Mouse (Mus musculus) CH12.LX (cell line): Measurements from ENCODE around the gene Dmwd. TPM values are rescaled to one million over a fixed set of nuclear protein-coding genes. Genes with fewer than 3 reads are reported as not detected.

Source experiments
- DNase-seq: peaks from one replicate; pipeline ENCODE4 v3.0.0-alpha.2; 2013; ENCODE audit errors: extremely low read depth
- H3K27ac ChIP-seq: 2 replicates; pipeline ENCODE4 v1.5.1; 2012; ENCODE audit warnings: low read depth, mild to moderate bottlenecking, control low read depth, moderate library complexity; ENCODE audit not compliant: insufficient read depth
- H3K27me3 ChIP-seq: replicated peaks from 2 replicates; pipeline ENCODE3; 2012; ENCODE audit warnings: inconsistent platforms
- H3K36me3 ChIP-seq, 2 experiments: replicated peaks in 1 of 2; 2 replicates each; pipeline versions ENCODE3 to v1.6.1; 2012; ENCODE audit warnings: inconsistent platforms in 1 of 2, low read length in 1 of 2, mild to moderate bottlenecking in 1 of 2, mixed read lengths in 1 of 2, moderate library complexity in 1 of 2; ENCODE audit not compliant: control insufficient read depth in 1 of 2, insufficient read depth in 1 of 2
- H3K4me1 ChIP-seq, 2 experiments: 2 replicates each; pipeline ENCODE4 v1.6.1; 2012; ENCODE audit warnings: inconsistent platforms in 1 of 2, moderate library complexity in 1 of 2; ENCODE audit not compliant: insufficient read depth in 2 of 2, control insufficient read depth in 1 of 2
- H3K4me2 ChIP-seq: 2 replicates; pipeline ENCODE4 v1.6.1; 2012; ENCODE audit warnings: low read depth, mild to moderate bottlenecking, control low read depth; ENCODE audit not compliant: poor library complexity, insufficient read depth, severe bottlenecking
- H3K4me3 ChIP-seq, 3 experiments: fragments of 150-350 bp in 1 of 3; sonication (generic) in 1 of 3; replicated peaks in 1 of 3; 2 replicates each; pipeline versions ENCODE3 to v1.5.1; 2011 to 2012; ENCODE audit warnings: low read depth in 2 of 3, low read length in 2 of 3, mild to moderate bottlenecking in 2 of 3, moderate library complexity in 2 of 3, control low read depth in 1 of 3, improper control_type of control experiment in 1 of 3, inconsistent platforms in 1 of 3, mixed read lengths in 1 of 3; ENCODE audit not compliant: poor library complexity in 1 of 3
- H3K79me2 ChIP-seq: replicated peaks from 2 replicates; pipeline ENCODE4 v1.6.1; 2012; ENCODE audit warnings: mild to moderate bottlenecking, moderate library complexity; ENCODE audit not compliant: control insufficient read depth, poor library complexity, insufficient read depth, severe bottlenecking; ENCODE audit errors: extremely low read depth
- H3K9ac ChIP-seq: 2 replicates; pipeline ENCODE4 v1.6.1; 2012; ENCODE audit warnings: low read depth, mild to moderate bottlenecking, control low read depth, moderate library complexity; ENCODE audit not compliant: insufficient read depth
- H3K9me3 ChIP-seq: replicated peaks from 2 replicates; pipeline ENCODE3; 2012; ENCODE audit warnings: low read length, inconsistent platforms, mixed read lengths
- BHLHE40 ChIP-seq: IDR thresholded peaks from 2 replicates; pipeline ENCODE4 v1.6.1; 2011; ENCODE audit warnings: mild to moderate bottlenecking, low read depth, low read length, improper control_type of control experiment
- CHD2 ChIP-seq: IDR thresholded peaks from 2 replicates; pipeline ENCODE4 v1.6.1; 2011; ENCODE audit warnings: low read length, improper control_type of control experiment
- CTCF ChIP-seq, 2 experiments: IDR thresholded peaks in 1 of 2; conservative IDR thresholded peaks in 1 of 2; 2 replicates each; pipeline ENCODE4 v1.5.1; 2011 to 2012; ENCODE audit warnings: low read depth in 2 of 2, low read length in 2 of 2, improper control_type of control experiment in 1 of 2, inconsistent platforms in 1 of 2, mild to moderate bottlenecking in 1 of 2, moderate library complexity in 1 of 2
- E2F4 ChIP-seq: IDR thresholded peaks from 2 replicates; pipeline ENCODE4 v1.6.1; 2011; ENCODE audit warnings: low read depth, low read length, improper control_type of control experiment; ENCODE audit not compliant: insufficient replicate concordance
- ELF1 ChIP-seq: IDR thresholded peaks from 2 replicates; pipeline ENCODE4 v1.6.1; 2014; ENCODE audit warnings: low read depth, mild to moderate bottlenecking, inconsistent platforms, low read length, improper control_type of control experiment
- ETS1 ChIP-seq: conservative IDR thresholded peaks from 2 replicates; pipeline ENCODE4 v1.6.1; 2012; ENCODE audit warnings: low read depth, mild to moderate bottlenecking, inconsistent platforms, low read length, improper control_type of control experiment, moderate library complexity
- GABPA ChIP-seq: IDR thresholded peaks from 2 replicates; pipeline ENCODE4 v1.6.1; 2012; ENCODE audit warnings: low read depth, low read length, improper control_type of control experiment, inconsistent platforms; ENCODE audit not compliant: insufficient replicate concordance
- HCFC1 ChIP-seq: IDR thresholded peaks from 2 replicates; pipeline ENCODE4 v1.6.1; 2012; ENCODE audit warnings: low read depth, mild to moderate bottlenecking, inconsistent platforms, low read length, improper control_type of control experiment
- JUND ChIP-seq: conservative IDR thresholded peaks from 2 replicates; pipeline ENCODE4 v1.6.1; 2011; ENCODE audit warnings: low read depth, low read length, improper control_type of control experiment
- MAFK ChIP-seq: IDR thresholded peaks from 2 replicates; pipeline ENCODE4 v1.6.1; 2011; ENCODE audit warnings: low read length, improper control_type of control experiment; ENCODE audit not compliant: insufficient replicate concordance
- MAZ ChIP-seq: IDR thresholded peaks from 2 replicates; pipeline ENCODE4 v1.6.1; 2012; ENCODE audit warnings: low read depth, mild to moderate bottlenecking, inconsistent platforms, low read length, improper control_type of control experiment, moderate library complexity
- MEF2A ChIP-seq: IDR thresholded peaks from 2 replicates; pipeline ENCODE4 v1.6.1; 2014; ENCODE audit warnings: low read depth, mild to moderate bottlenecking, inconsistent platforms, low read length, improper control_type of control experiment, borderline replicate concordance
- MYC ChIP-seq: IDR thresholded peaks from 2 replicates; pipeline ENCODE4 v1.6.1; 2011; ENCODE audit warnings: low read depth, mild to moderate bottlenecking, improper control_type of control experiment, low read length
- NELFE ChIP-seq: IDR thresholded peaks from 2 replicates; pipeline ENCODE4 v1.6.1; 2011; ENCODE audit warnings: low read depth, low read length, improper control_type of control experiment
- NRF1 ChIP-seq: IDR thresholded peaks from 2 replicates; pipeline ENCODE4 v1.6.1; 2014; ENCODE audit warnings: low read depth, mild to moderate bottlenecking, inconsistent platforms, low read length, improper control_type of control experiment, moderate library complexity
- POLR2A ChIP-seq: IDR thresholded peaks from 2 replicates; pipeline ENCODE4 v1.6.1; 2011; ENCODE audit warnings: low read depth, mild to moderate bottlenecking, improper control_type of control experiment, low read length
- POLR2AphosphoS2 ChIP-seq: IDR thresholded peaks from 2 replicates; pipeline ENCODE4 v1.6.1; 2011; ENCODE audit warnings: low read depth, low read length, improper control_type of control experiment
- RAD21 ChIP-seq: IDR thresholded peaks from 2 replicates; pipeline ENCODE4 v1.6.1; 2011; ENCODE audit warnings: low read depth, mild to moderate bottlenecking, low read length, improper control_type of control experiment, moderate library complexity
- RCOR1 ChIP-seq: conservative IDR thresholded peaks from 2 replicates; pipeline ENCODE4 v1.6.1; 2012; ENCODE audit warnings: low read depth, mild to moderate bottlenecking, inconsistent platforms, low read length, improper control_type of control experiment
- SIN3A ChIP-seq: IDR thresholded peaks from 2 replicates; pipeline ENCODE4 v1.6.1; 2012; ENCODE audit warnings: low read length, improper control_type of control experiment, inconsistent platforms
- SMC3 ChIP-seq: IDR thresholded peaks from 2 replicates; pipeline ENCODE4 v1.6.1; 2011; ENCODE audit warnings: low read depth, low read length, improper control_type of control experiment
- TBP ChIP-seq: conservative IDR thresholded peaks from 2 replicates; pipeline ENCODE4 v1.6.1; 2011; ENCODE audit warnings: low read depth, low read length, improper control_type of control experiment
- UBTF ChIP-seq: IDR thresholded peaks from 2 replicates; pipeline ENCODE4 v1.6.1; 2012; ENCODE audit warnings: low read depth, mild to moderate bottlenecking, inconsistent platforms, low read length, improper control_type of control experiment, moderate library complexity
- USF1 ChIP-seq: IDR thresholded peaks from 2 replicates; pipeline ENCODE4 v1.6.1; 2014; ENCODE audit warnings: low read depth, mild to moderate bottlenecking, inconsistent platforms, low read length, improper control_type of control experiment
- USF2 ChIP-seq: conservative IDR thresholded peaks from 2 replicates; pipeline ENCODE4 v1.6.1; 2011; ENCODE audit warnings: low read depth, low read length, improper control_type of control experiment
- ZKSCAN1 ChIP-seq: IDR thresholded peaks from 2 replicates; pipeline ENCODE4 v1.6.1; 2012; ENCODE audit warnings: low read depth, inconsistent platforms, low read length, improper control_type of control experiment, borderline replicate concordance
- ZNF384 ChIP-seq: IDR thresholded peaks from 2 replicates; pipeline ENCODE4 v1.6.1; 2012; ENCODE audit warnings: low read depth, low read length, improper control_type of control experiment, inconsistent platforms
- dilution Hi-C: fragments of 300-500 bp; cut with MboI; formaldehyde crosslinking; loops from 2 replicates; pipeline ENCODE4 v1.14.3; 2020; ENCODE audit warnings: low sequenced_read_pairs; ENCODE audit not compliant: extremely low pct_unique_long_range_greater_than_20kb, extremely low pct_ligation_motif_present
- in situ Hi-C: fragments of 300-500 bp; cut with MboI; formaldehyde crosslinking; loops from 3 replicates; pipeline ENCODE4 v1.14.3; 2019; ENCODE audit warnings: low sequenced_read_pairs, low pct_ligation_motif_present, low pct_unique_long_range_greater_than_20kb, mixed read lengths
- polyA plus RNA-seq: library from polyadenylated mRNA; unstranded; fragments of >175 nt; gene quantifications from 2 replicates; pipeline ENCODE4 v1.2.1, GENCODE M21; 2012; ENCODE audit warnings: low read depth; ENCODE audit not compliant: insufficient read length
- total RNA-seq, 2 experiments: library from RNA; depleted of rRNA; stranded (reverse); fragments of 300-350 nt in 1 of 2; fragments of >200 nt in 1 of 2; gene quantifications; 2 replicates each; pipeline ENCODE4 v1.2.3; 2012 to 2014

The Dmwd gene
- total and polyA plus RNA-seq, 3 experiments: not detected

DNA sequence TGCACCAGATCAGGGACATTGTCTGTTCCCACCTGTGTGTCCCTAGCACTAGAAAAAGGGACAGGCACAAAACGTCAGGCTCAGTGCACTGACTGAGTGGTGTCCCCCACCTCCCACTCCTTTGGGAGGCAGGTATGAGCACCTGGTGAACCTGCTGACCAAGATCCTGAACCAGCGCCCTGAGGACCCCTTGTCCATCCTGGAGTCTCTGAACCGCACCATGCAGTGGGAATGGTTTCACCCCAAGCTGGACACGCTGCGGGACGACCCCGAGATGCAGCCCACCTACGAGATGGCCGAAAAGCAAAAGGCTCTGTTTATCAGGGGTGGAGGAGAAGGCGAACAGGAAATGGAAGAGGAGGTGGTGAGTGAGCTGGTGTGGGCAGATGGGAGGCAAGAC lies 18.6 kb upstream of the Dmwd start:
- DNase-seq: no peak
- H3K4me2 ChIP-seq: no peak overlapping the region
- peaks cover 33 to 74% of the 10 kb centered on the region in 2 experiments for H3K36me3 ChIP-seq
- H3K9me3 ChIP-seq: no peaks in the 10 kb centered on the region
- H3K27me3 ChIP-seq: no peaks in the 10 kb centered on the region
- in situ Hi-C loops (no loop called here), dilution Hi-C loops (no loop called here)
- no peak overlapping the region for H3K9ac ChIP-seq
- H3K79me2 ChIP-seq: no peaks in the 10 kb centered on the region
- H3K4me1 ChIP-seq: no peaks in the 10 kb centered on the region
- TF ChIP-seq ELF1 (no peak), TBP (no peak), SIN3A (no peak), MEF2A (no peak), POLR2AphosphoS2 (no peak), NELFE (no peak), CTCF (conservative IDR thresholded peaks at IDR 0.05 in 1 of 2, IDR thresholded peaks at IDR 0.05 in 1 of 2; ENCODE audit: low read depth in 2 of 2, low read length in 2 of 2) (no peak), GABPA (no peak), UBTF (no peak), ZNF384 (no peak), MYC (no peak), MAZ (no peak), RCOR1 (no peak), E2F4 (no peak), CHD2 (no peak), USF1 (no peak)
- H3K27ac ChIP-seq: no peak overlapping the region
- H3K4me3 ChIP-seq: no peak overlapping the region

DNA sequence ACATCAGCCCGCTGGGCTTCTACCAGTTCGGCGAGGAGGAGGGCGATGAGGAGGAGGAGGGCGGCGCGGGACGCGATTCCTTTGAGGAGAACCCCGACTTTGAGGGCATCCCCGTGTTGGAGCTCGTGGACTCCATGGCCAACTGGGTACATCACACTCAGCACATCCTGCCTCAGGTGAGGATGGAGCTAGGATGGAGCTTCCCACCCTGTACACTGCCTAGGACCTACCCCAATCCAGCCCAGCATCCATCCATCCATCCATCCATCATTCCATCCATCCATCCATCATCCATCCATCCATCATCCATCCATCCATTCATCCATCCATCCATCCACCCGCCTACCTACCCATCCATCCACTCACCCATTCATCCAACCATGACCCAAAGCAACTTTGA lies 10.1 kb upstream of the Dmwd start:
- H3K27me3 ChIP-seq: no peaks in the 10 kb centered on the region
- TF ChIP-seq RAD21: no peak
- TF ChIP-seq HCFC1: no peak
- TF ChIP-seq NRF1: no peak
- TF ChIP-seq ELF1: no peak
- no peak for TF ChIP-seq MEF2A
- no peak for TF ChIP-seq GABPA
- no peak for TF ChIP-seq ZKSCAN1
- no peak for TF ChIP-seq MAZ
- TF ChIP-seq ETS1: no peak
- no peak for TF ChIP-seq POLR2A
- TF ChIP-seq ZNF384: no peak
- TF ChIP-seq JUND: no peak
- TF ChIP-seq USF2: no peak
- no peak for TF ChIP-seq SMC3
- TF ChIP-seq MAFK: no peak
- no peak for TF ChIP-seq BHLHE40
- H3K9ac ChIP-seq: no peak overlapping the region
- no peaks in the 10 kb centered on the region for H3K4me1 ChIP-seq
- no peak for DNase-seq
- no peak overlapping the region for H3K4me2 ChIP-seq
- H3K79me2 ChIP-seq: no peaks in the 10 kb centered on the region
- no peak overlapping the region for H3K27ac ChIP-seq
- H3K9me3 ChIP-seq: peaks cover 2% of the 10 kb centered on the region
- peaks cover 0 to 33% of the 10 kb centered on the region in 2 experiments for H3K36me3 ChIP-seq
- dilution Hi-C loops (no loop called here), in situ Hi-C loops (no loop called here)
- no peak overlapping the region for H3K4me3 ChIP-seq
